Mouse (Mus musculus): ENCODE data around the gene Glrx5. TPM values are rescaled to one million over a fixed set of nuclear protein-coding genes. Genes with fewer than 3 reads are reported as not detected.

Gene Glrx5
- polyA plus RNA-seq, 1 experiment from 2014 or later, result 209 TPM

- 84% methylated on average over 12 of the region's 12 CpGs for WGBS
Measured at GRCm38 (mm10) chr12:105085296-105085695, 52.8 kb downstream of the Glrx5 start.

GRCm38 (mm10) chr12:105086781-105087180, 54.3 kb downstream of the Glrx5 start:
- TF ChIP-seq CTCF (IDR thresholded peaks at IDR 0.05; ENCODE audit: low read depth), result no peak
- Histone ChIP-seq H3K27me3 (replicated peaks; ENCODE audit: control insufficient read depth, insufficient read depth, low read length) (no peaks in the 10 kb centered on the region), H3K4me1 (replicated peaks; ENCODE audit: control insufficient read depth, insufficient read depth, low read length) (no peaks in the 10 kb centered on the region), H3K4me2 (replicated peaks; ENCODE audit: low read depth) (no peak overlapping the region), H3K27ac (ENCODE audit: low read depth, low read length) (no peak overlapping the region), H3K9me3 (ENCODE audit: control insufficient read depth) (no peaks in the 10 kb centered on the region), H3K9ac (ENCODE audit: low read depth, low read length) (no peak overlapping the region), H3K4me3 (ENCODE audit: low read depth, low read length) (no peak overlapping the region), H3K36me3 (ENCODE audit: control insufficient read depth, insufficient read depth) (no peaks in the 10 kb centered on the region)
- WGBS, result 90% methylated on average over 6 of the region's 6 CpGs
- ATAC-seq, result no peak

More at GRCm38 (mm10) chr12:105085296-105085695, 52.8 kb downstream of the Glrx5 start:
- no peak for TF ChIP-seq CTCF (IDR thresholded peaks at IDR 0.05; ENCODE audit: low read depth)
- Histone ChIP-seq H3K27me3 (replicated peaks; ENCODE audit: control insufficient read depth, insufficient read depth, low read length) (no peaks in the 10 kb centered on the region), H3K36me3 (ENCODE audit: control insufficient read depth, insufficient read depth) (no peaks in the 10 kb centered on the region), H3K4me1 (replicated peaks; ENCODE audit: control insufficient read depth, insufficient read depth, low read length) (no peaks in the 10 kb centered on the region), H3K9me3 (ENCODE audit: control insufficient read depth) (no peaks in the 10 kb centered on the region), H3K9ac (ENCODE audit: low read depth, low read length) (no peak overlapping the region), H3K27ac (ENCODE audit: low read depth, low read length) (no peak overlapping the region), H3K4me2 (replicated peaks; ENCODE audit: low read depth) (no peak overlapping the region), H3K4me3 (ENCODE audit: low read depth, low read length) (no peak overlapping the region)
- no peak for ATAC-seq

GRCm38 (mm10) chr12:105087353-105087752, 54.9 kb downstream of the Glrx5 start:
- H3K9ac ChIP-seq (ENCODE audit: low read depth, low read length), result no peak overlapping the region
- no peaks in the 10 kb centered on the region for H3K27me3 ChIP-seq (replicated peaks; ENCODE audit: control insufficient read depth, insufficient read depth, low read length)
- no peaks in the 10 kb centered on the region for H3K9me3 ChIP-seq (ENCODE audit: control insufficient read depth)
- no peak overlapping the region for H3K4me2 ChIP-seq (replicated peaks; ENCODE audit: low read depth)
- H3K4me3 ChIP-seq (ENCODE audit: low read depth, low read length), result no peak overlapping the region
- no peaks in the 10 kb centered on the region for H3K4me1 ChIP-seq (replicated peaks; ENCODE audit: control insufficient read depth, insufficient read depth, low read length)
- no peak for TF ChIP-seq CTCF (IDR thresholded peaks at IDR 0.05; ENCODE audit: low read depth)
- H3K27ac ChIP-seq (ENCODE audit: low read depth, low read length), result no peak overlapping the region
- no peaks in the 10 kb centered on the region for H3K36me3 ChIP-seq (ENCODE audit: control insufficient read depth, insufficient read depth)
- ATAC-seq, result no peak
- 65% methylated on average over 3 of the region's 3 CpGs for WGBS

GRCm38 (mm10) chr12:105089231-105089630, 56.7 kb downstream of the Glrx5 start:
- Histone ChIP-seq H3K4me1 (replicated peaks; ENCODE audit: control insufficient read depth, insufficient read depth, low read length) (no peaks in the 10 kb centered on the region), H3K27ac (ENCODE audit: low read depth, low read length) (no peak overlapping the region), H3K4me3 (ENCODE audit: low read depth, low read length) (no peak overlapping the region), H3K9ac (ENCODE audit: low read depth, low read length) (no peak overlapping the region), H3K36me3 (ENCODE audit: control insufficient read depth, insufficient read depth) (no peaks in the 10 kb centered on the region), H3K9me3 (ENCODE audit: control insufficient read depth) (no peaks in the 10 kb centered on the region), H3K4me2 (replicated peaks; ENCODE audit: low read depth) (no peak overlapping the region), H3K27me3 (replicated peaks; ENCODE audit: control insufficient read depth, insufficient read depth, low read length) (no peaks in the 10 kb centered on the region)
- TF ChIP-seq CTCF (IDR thresholded peaks at IDR 0.05; ENCODE audit: low read depth), result no peak
- 91% methylated on average over 5 of the region's 5 CpGs for WGBS
- no peak for ATAC-seq

- no peak overlapping the region for H3K4me2 ChIP-seq (replicated peaks; ENCODE audit: low read depth)
- H3K4me3 ChIP-seq (ENCODE audit: low read depth, low read length), result no peak overlapping the region
- no peaks in the 10 kb centered on the region for H3K4me1 ChIP-seq (replicated peaks; ENCODE audit: control insufficient read depth, insufficient read depth, low read length)
- no peaks in the 10 kb centered on the region for H3K27me3 ChIP-seq (replicated peaks; ENCODE audit: control insufficient read depth, insufficient read depth, low read length)
- no peaks in the 10 kb centered on the region for H3K36me3 ChIP-seq (ENCODE audit: control insufficient read depth, insufficient read depth)
- no peak for TF ChIP-seq CTCF (IDR thresholded peaks at IDR 0.05; ENCODE audit: low read depth)
- no peak overlapping the region for H3K9ac ChIP-seq (ENCODE audit: low read depth, low read length)
- WGBS, result 85% methylated on average over 6 of the region's 6 CpGs
- ATAC-seq, result no peak
- H3K27ac ChIP-seq (ENCODE audit: low read depth, low read length), result no peak overlapping the region
- H3K9me3 ChIP-seq (ENCODE audit: control insufficient read depth), result no peaks in the 10 kb centered on the region
Measured at GRCm38 (mm10) chr12:105091604-105092003, 59.1 kb downstream of the Glrx5 start.

Small RNAs within 50 kb of the gene (microRNA-seq; reads per million reads assigned to microRNA genes)
- gene Mir3069, result 1.6 reads per million

Other genes with a start within 250 kb of the Glrx5 start
- 8.8 and 9.3 TPM in 2 replicates for gene Clmn, start 167.6 kb upstream of the Glrx5 start, polyA plus RNA-seq (2015; fragmentation: Nextera tagmentation; extraction: Ambion mirVana)
- 1.6 and 1.8 TPM in 2 replicates for gene Syne3, start 22.9 kb upstream of the Glrx5 start, polyA plus RNA-seq (2015; fragmentation: Nextera tagmentation; extraction: Ambion mirVana)
- not detected in 2 replicates for gene Tcl1b2, start 113.3 kb downstream of the Glrx5 start, polyA plus RNA-seq (2015; fragmentation: Nextera tagmentation; extraction: Ambion mirVana)
- not detected in 2 replicates for gene Tcl1b1, start 127.0 kb downstream of the Glrx5 start, polyA plus RNA-seq (2015; fragmentation: Nextera tagmentation; extraction: Ambion mirVana)
- not detected in 2 replicates for gene Tcl1b5, start 143.7 kb downstream of the Glrx5 start, polyA plus RNA-seq (2015; fragmentation: Nextera tagmentation; extraction: Ambion mirVana)
- not detected in 2 replicates for gene Tcl1b3, start 158.4 kb downstream of the Glrx5 start, polyA plus RNA-seq (2015; fragmentation: Nextera tagmentation; extraction: Ambion mirVana)
- gene Tcl1b4, start 169.3 kb downstream of the Glrx5 start, polyA plus RNA-seq (2015; fragmentation: Nextera tagmentation; extraction: Ambion mirVana), result not detected in 2 replicates
- gene Tcl1, start 190.1 kb downstream of the Glrx5 start, polyA plus RNA-seq (2015; fragmentation: Nextera tagmentation; extraction: Ambion mirVana), result not detected in 2 replicates